ENCODE assay signal across 20 mouse cellular contexts in the genomic region with DNA sequence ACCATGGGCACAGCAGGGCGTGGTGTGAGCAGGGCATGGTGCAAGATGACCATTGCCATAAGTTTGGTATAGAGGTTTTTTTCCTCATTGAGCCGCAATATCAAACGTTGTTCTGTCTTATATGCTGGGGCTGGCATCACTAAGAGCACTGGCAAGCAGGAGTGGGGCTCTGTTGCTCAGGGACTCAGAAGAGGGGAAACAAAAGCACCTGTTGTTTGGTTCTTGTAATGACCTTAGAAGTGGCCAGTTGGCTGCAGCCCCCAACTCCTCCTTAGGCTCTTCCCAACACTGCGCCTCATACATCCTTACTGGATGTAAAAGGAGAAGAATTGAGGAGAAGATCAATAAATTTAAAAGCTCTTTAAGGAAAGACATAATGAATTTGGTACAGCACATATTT. TPM values are rescaled to one million over a fixed set of nuclear protein-coding genes. Genes with fewer than 3 reads are reported as not detected.
DNase-seq lines count a peak whose midpoint lies in the region; ATAC-seq lines count a peak whose summit lies in the region.
"Had no signal": no experiment of that assay in that cellular context is flagged by ENCODE, and none has a peak within 500 bp of the region (broad histone marks: within the 10 kb centered on the region; RNA-seq: fewer than 3 reads in every experiment).

No protein-coding gene starts in this region.

- 40% methylated on average over 4 of the region's 4 CpGs for WGBS in forebrain, embryonic 10.5 days
- 28% methylated on average over 4 of the region's 4 CpGs for WGBS in forebrain, embryonic 13.5 days
- WGBS in hindbrain, embryonic 13.5 days = 39% methylated on average over 4 of the region's 4 CpGs
- WGBS in midbrain, embryonic 15.5 days = 29% methylated on average over 4 of the region's 4 CpGs
- 59% methylated on average over 4 of the region's 4 CpGs for WGBS in kidney, embryonic 14.5 days

- peaks cover 77% of the 10 kb centered on the region for H3K4me1 ChIP-seq in forebrain, embryonic 10.5 days
- H3K4me1 ChIP-seq in forebrain, embryonic 13.5 days = peaks cover 68% of the 10 kb centered on the region
- H3K4me1 ChIP-seq in hindbrain, embryonic 13.5 days (replicated peaks) = peaks cover 41% of the 10 kb centered on the region
- H3K4me1 ChIP-seq in midbrain, embryonic 15.5 days = peaks cover 34% of the 10 kb centered on the region
- no peaks in the 10 kb centered on the region for H3K4me1 ChIP-seq in kidney, embryonic 14.5 days (ENCODE audit: control insufficient read depth, insufficient read depth, low read length)
- H3K4me1 ChIP-seq: intestine, embryonic 15.5 days had no signal

- H3K27me3 ChIP-seq in forebrain, embryonic 10.5 days (ENCODE audit: poor library complexity, severe bottlenecking) = peaks cover 97% of the 10 kb centered on the region
- H3K27me3 ChIP-seq in forebrain, embryonic 13.5 days = peaks cover 42% of the 10 kb centered on the region
- peaks cover 31% of the 10 kb centered on the region for H3K27me3 ChIP-seq in hindbrain, embryonic 13.5 days
- peaks cover 13% of the 10 kb centered on the region for H3K27me3 ChIP-seq in midbrain, embryonic 15.5 days (replicated peaks)
- H3K27me3 ChIP-seq in kidney, embryonic 14.5 days (ENCODE audit: control insufficient read depth, insufficient read depth, low read length) = peaks cover 42% of the 10 kb centered on the region

- H3K4me2 ChIP-seq in forebrain, embryonic 13.5 days = peak overlapping the region; percentile 55
- H3K4me2 ChIP-seq in hindbrain, embryonic 13.5 days = no peak overlapping the region
- H3K4me2 ChIP-seq in midbrain, embryonic 15.5 days = 0 out of 2 replicates have a peak overlapping the region, but pooled peaks have one; percentile 54
- no peak overlapping the region for H3K4me2 ChIP-seq in kidney, embryonic 14.5 days (replicated peaks; ENCODE audit: low read depth, low read length)
- H3K4me2 ChIP-seq: intestine, embryonic 15.5 days; kidney, embryonic 15.5 days; liver, embryonic 11.5 days had no signal

- H3K9ac ChIP-seq in forebrain, embryonic 13.5 days = no peak overlapping the region; the same call in 1 of the 2 replicates
- H3K9ac ChIP-seq in hindbrain, embryonic 13.5 days = no peak overlapping the region
- no peak overlapping the region for H3K9ac ChIP-seq in midbrain, embryonic 15.5 days
- no peak overlapping the region for H3K9ac ChIP-seq in kidney, embryonic 14.5 days (ENCODE audit: low read depth, low read length)
- H3K9ac ChIP-seq: embryonic facial prominence, embryonic 13.5 days; heart, embryonic 13.5 days; intestine, embryonic 15.5 days; kidney, embryonic 15.5 days had no signal

- DNase-seq in forebrain, embryonic 10.5 days (ENCODE audit: extremely low spot score, low spot score) = no peak
- no peak for DNase-seq in heart, postnatal 4 days
- DNase-seq in spleen, postnatal 36 days (ENCODE audit: low spot score in 2 of 2) = no peak
- DNase-seq: adrenal gland, adult 2 months; cerebellum, adult 9-10 months; kidney, postnatal 4 days; layer of hippocampus, adult 9-11 months; lung, adult 18-20 months; right cerebral cortex, adult 18-20 months; thymus, postnatal 25 days had no signal

- H3K9me3 ChIP-seq in forebrain, embryonic 10.5 days = no peaks in the 10 kb centered on the region
- H3K9me3 ChIP-seq in forebrain, embryonic 13.5 days (replicated peaks) = no peaks in the 10 kb centered on the region
- no peaks in the 10 kb centered on the region for H3K9me3 ChIP-seq in hindbrain, embryonic 13.5 days
- no peaks in the 10 kb centered on the region for H3K9me3 ChIP-seq in midbrain, embryonic 15.5 days
- H3K9me3 ChIP-seq in kidney, embryonic 14.5 days (ENCODE audit: control insufficient read depth, low read length) = no peaks in the 10 kb centered on the region
- H3K9me3 ChIP-seq: heart, embryonic 13.5 days; intestine, embryonic 15.5 days; kidney, embryonic 15.5 days; limb, embryonic 10.5 days had no signal

- no peak for ATAC-seq in forebrain, embryonic 13.5 days
- no peak for ATAC-seq in hindbrain, embryonic 13.5 days (ENCODE audit: low FRiP score)
- peak; percentile 22 for ATAC-seq in midbrain, embryonic 15.5 days (replicated peaks)
- ATAC-seq in kidney, embryonic 14.5 days (ENCODE audit: low FRiP score, low TSS enrichment) = no peak
- ATAC-seq: intestine, embryonic 15.5 days had no signal

- H3K36me3 ChIP-seq in forebrain, embryonic 10.5 days (replicated peaks) = no peaks in the 10 kb centered on the region
- H3K36me3 ChIP-seq in forebrain, embryonic 13.5 days (ENCODE audit: poor library complexity, severe bottlenecking) = no peaks in the 10 kb centered on the region
- no peaks in the 10 kb centered on the region for H3K36me3 ChIP-seq in hindbrain, embryonic 13.5 days
- no peaks in the 10 kb centered on the region for H3K36me3 ChIP-seq in midbrain, embryonic 15.5 days (replicated peaks)
- no peaks in the 10 kb centered on the region for H3K36me3 ChIP-seq in kidney, embryonic 14.5 days (ENCODE audit: control insufficient read depth, insufficient read depth, low read length)
- H3K36me3 ChIP-seq: embryonic facial prominence, embryonic 13.5 days; heart, embryonic 13.5 days; intestine, embryonic 15.5 days; kidney, embryonic 15.5 days; limb, embryonic 10.5 days had no signal

- peak overlapping the region; percentile 88 for H3K27ac ChIP-seq in forebrain, embryonic 10.5 days
- peak overlapping the region; percentile 93 for H3K27ac ChIP-seq in forebrain, embryonic 13.5 days
- peak overlapping the region; percentile 25; the same call in 1 of the 2 replicates for H3K27ac ChIP-seq in hindbrain, embryonic 13.5 days
- H3K27ac ChIP-seq in midbrain, embryonic 15.5 days = peak overlapping the region; percentile 65
- H3K27ac ChIP-seq in kidney, embryonic 14.5 days (ENCODE audit: low read depth, low read length) = no peak overlapping the region
- H3K27ac ChIP-seq: embryonic facial prominence, embryonic 13.5 days; heart, embryonic 13.5 days; intestine, embryonic 15.5 days; kidney, embryonic 15.5 days; limb, embryonic 10.5 days had no signal

- H3K4me3 ChIP-seq in forebrain, embryonic 10.5 days = peak overlapping the region; percentile 39
- no peak overlapping the region for H3K4me3 ChIP-seq in forebrain, embryonic 13.5 days
- no peak overlapping the region for H3K4me3 ChIP-seq in hindbrain, embryonic 13.5 days
- no peak overlapping the region for H3K4me3 ChIP-seq in midbrain, embryonic 15.5 days
- H3K4me3 ChIP-seq in kidney, embryonic 14.5 days (ENCODE audit: low read length) = no peak overlapping the region
- H3K4me3 ChIP-seq: intestine, embryonic 15.5 days; kidney, embryonic 15.5 days had no signal

RNA-seq across cellular contexts. Expression of a gene that starts 31.7 kb away (rescaled TPM):
- 0.76 and 0.87 TPM in 2 replicates for polyA plus RNA-seq in forebrain, embryonic 10.5 days (2016; fragmentation: Nextera tagmentation; extraction: Ambion mirVana)
- 1.1 and 1.4 TPM in 2 replicates for polyA plus RNA-seq in forebrain, embryonic 13.5 days (2015; fragmentation: Nextera tagmentation; extraction: Ambion mirVana)
- polyA plus RNA-seq in hindbrain, embryonic 13.5 days (2015; fragmentation: Nextera tagmentation; extraction: Ambion mirVana) = 0.79 and 1.3 TPM in 2 replicates
- polyA plus RNA-seq in midbrain, embryonic 15.5 days (2015; fragmentation: Nextera tagmentation; extraction: Ambion mirVana) = 0.37 and 0.45 TPM in 2 replicates
- 1 to 10 TPM; 4.4 to 4.6 TPM for total RNA-seq in heart, postnatal 4 days (2021)
- 0.49 and 1.2 TPM in 2 replicates for polyA plus RNA-seq in kidney, embryonic 14.5 days (2014; fragmentation: Nextera tagmentation; extraction: Ambion mirVana)

RNA-seq across cellular contexts. Expression of a gene that starts 41.0 kb away (rescaled TPM):
- 1.8 and 2.4 TPM in 2 replicates for polyA plus RNA-seq in forebrain, embryonic 10.5 days (2016; fragmentation: Nextera tagmentation; extraction: Ambion mirVana)
- polyA plus RNA-seq in forebrain, embryonic 13.5 days (2015; fragmentation: Nextera tagmentation; extraction: Ambion mirVana) = 4.9 and 5.0 TPM in 2 replicates
- polyA plus RNA-seq in hindbrain, embryonic 13.5 days (2015; fragmentation: Nextera tagmentation; extraction: Ambion mirVana) = 3.5 and 4.7 TPM in 2 replicates
- polyA plus RNA-seq in midbrain, embryonic 15.5 days (2015; fragmentation: Nextera tagmentation; extraction: Ambion mirVana) = 3.3 and 3.7 TPM in 2 replicates
- total RNA-seq in heart, postnatal 4 days (2021) = 1 to 10 TPM; 2.0 to 2.1 TPM
- 3.2 and 4.2 TPM in 2 replicates for polyA plus RNA-seq in kidney, embryonic 14.5 days (2014; fragmentation: Nextera tagmentation; extraction: Ambion mirVana)

Comparison
In these comparisons a context has a peak if more than half of its experiments do, and no peak if none do; other contexts are left out.
1. H3K4me2 ChIP-seq: peak in forebrain, embryonic 13.5 days (single experiment) and midbrain, embryonic 15.5 days (single experiment); none in hindbrain, embryonic 13.5 days (single experiment) and kidney, embryonic 14.5 days (single experiment).